Mouse (Mus musculus) ES-Bruce4 (cell line): ENCODE results near the gene Rin3. TPM values are rescaled to one million over a fixed set of nuclear protein-coding genes. Genes with fewer than 3 reads are reported as not detected.
A peak's percentile ranks its signal among the peaks of the same experiment; 100 is the strongest.

Source experiments
- H3K27ac ChIP-seq: 2 replicates; pipeline ENCODE4 v1.5.1; 2012; ENCODE audit warnings: low read length, inconsistent platforms; ENCODE audit not compliant: insufficient read depth
- H3K27me3 ChIP-seq: 2 replicates; pipeline ENCODE4 v1.6.1; 2012; ENCODE audit warnings: mild to moderate bottlenecking, low read length, inconsistent platforms; ENCODE audit not compliant: control insufficient read depth, poor library complexity, insufficient read depth, severe bottlenecking
- H3K36me3 ChIP-seq: 2 replicates; pipeline ENCODE4 v1.6.1; 2012; ENCODE audit warnings: inconsistent platforms, mild to moderate bottlenecking, low read length, moderate library complexity; ENCODE audit not compliant: control insufficient read depth, poor library complexity, insufficient read depth, severe bottlenecking
- H3K4me1 ChIP-seq: one replicate; pipeline ENCODE4 v1.8.1; 2011; ENCODE audit warnings: low read length; ENCODE audit not compliant: control insufficient read depth, insufficient read depth
- H3K4me3 ChIP-seq: 2 replicates; pipeline ENCODE4 v1.5.1; 2011; ENCODE audit warnings: low read depth, mild to moderate bottlenecking, low read length
- H3K9ac ChIP-seq: 2 replicates; pipeline ENCODE4 v1.6.1; 2012; ENCODE audit warnings: low read depth, mild to moderate bottlenecking, inconsistent platforms; ENCODE audit not compliant: poor library complexity, severe bottlenecking
- H3K9me3 ChIP-seq: replicated peaks from 2 replicates; pipeline ENCODE4 v1.6.1; 2012; ENCODE audit warnings: mild to moderate bottlenecking, low read length, inconsistent platforms; ENCODE audit not compliant: control insufficient read depth, poor library complexity, insufficient read depth, severe bottlenecking
- CTCF ChIP-seq: IDR thresholded peaks from one replicate; pipeline ENCODE4 v1.8.1; 2011; ENCODE audit warnings: low read depth, low read length
- EP300 ChIP-seq: IDR thresholded peaks from 2 replicates; pipeline ENCODE4 v1.6.1; 2011; ENCODE audit warnings: low read depth, low read length; ENCODE audit not compliant: insufficient read depth
- POLR2A ChIP-seq: IDR thresholded peaks from one replicate; pipeline ENCODE4 v1.8.1; 2011; ENCODE audit warnings: low read length; ENCODE audit not compliant: insufficient read depth
- polyA plus RNA-seq: library from polyadenylated mRNA; stranded (reverse); fragments of >200 nt; gene quantifications from 2 replicates; pipeline ENCODE4 v1.2.4, GENCODE M21; 2011; ENCODE audit warnings: low read depth; ENCODE audit not compliant: missing spikeins, insufficient read depth, insufficient read length

Rin3 gene
- polyA plus RNA-seq, result 8.2 and 8.7 TPM in 2 replicates

- Histone ChIP-seq H3K36me3 (no peaks in the 10 kb centered on the region), H3K4me3 (peak within 1 kb of the TSS; percentile 60), H3K27ac (no peak within 1 kb of the TSS), H3K27me3 (no peaks in the 10 kb centered on the region), H3K4me1 (no peaks in the 10 kb centered on the region), H3K9me3 (peaks cover 4% of the 10 kb centered on the region), H3K9ac (peak within 1 kb of the TSS; percentile 77)
- TF ChIP-seq CTCF (no peak), EP300 (no peak), POLR2A (no peak)
These were observed at the start of gene Rin3 for GRCm38 (mm10) chr12:102282763-102283482. Rin3 (plus strand) TSS chr12:102283048.

GRCm38 (mm10) chr12:102235551-102235950 is 47.3 kb upstream of the Rin3 start:
- TF ChIP-seq POLR2A (no peak), CTCF (no peak), EP300 (no peak)
- Histone ChIP-seq H3K27me3 (no peaks in the 10 kb centered on the region), H3K9me3 (no peaks in the 10 kb centered on the region), H3K4me1 (no peaks in the 10 kb centered on the region), H3K4me3 (no peak overlapping the region), H3K27ac (no peak overlapping the region), H3K36me3 (no peaks in the 10 kb centered on the region), H3K9ac (no peak overlapping the region)

GRCm38 (mm10) chr12:102236317-102236716 is 46.5 kb upstream of the Rin3 start:
- Histone ChIP-seq H3K9ac (no peak overlapping the region), H3K4me1 (no peaks in the 10 kb centered on the region), H3K27ac (no peak overlapping the region), H3K9me3 (no peaks in the 10 kb centered on the region), H3K4me3 (no peak overlapping the region), H3K36me3 (no peaks in the 10 kb centered on the region), H3K27me3 (no peaks in the 10 kb centered on the region)
- TF ChIP-seq POLR2A (no peak), EP300 (no peak), CTCF (no peak)

- Histone ChIP-seq H3K4me3 (no peak overlapping the region), H3K4me1 (no peaks in the 10 kb centered on the region), H3K27ac (no peak overlapping the region), H3K27me3 (no peaks in the 10 kb centered on the region), H3K36me3 (no peaks in the 10 kb centered on the region), H3K9ac (no peak overlapping the region), H3K9me3 (no peaks in the 10 kb centered on the region)
- no peak for TF ChIP-seq EP300
- TF ChIP-seq POLR2A, result no peak
- no peak for TF ChIP-seq CTCF
These were observed 40.6 kb upstream of the Rin3 start for GRCm38 (mm10) chr12:102242076-102242722.

GRCm38 (mm10) chr12:102243915-102244314 is 38.9 kb upstream of the Rin3 start:
- H3K27ac ChIP-seq, result no peak overlapping the region
- no peaks in the 10 kb centered on the region for H3K9me3 ChIP-seq
- TF ChIP-seq EP300 (no peak), POLR2A (no peak), CTCF (no peak)
- no peaks in the 10 kb centered on the region for H3K27me3 ChIP-seq
- no peak overlapping the region for H3K9ac ChIP-seq
- no peaks in the 10 kb centered on the region for H3K36me3 ChIP-seq
- no peak overlapping the region for H3K4me3 ChIP-seq
- H3K4me1 ChIP-seq, result no peaks in the 10 kb centered on the region

GRCm38 (mm10) chr12:102246226-102246625 is 36.6 kb upstream of the Rin3 start:
- no peaks in the 10 kb centered on the region for H3K36me3 ChIP-seq
- H3K27me3 ChIP-seq, result no peaks in the 10 kb centered on the region
- no peak overlapping the region for H3K4me3 ChIP-seq
- no peak overlapping the region for H3K27ac ChIP-seq
- no peaks in the 10 kb centered on the region for H3K4me1 ChIP-seq
- no peak overlapping the region for H3K9ac ChIP-seq
- no peaks in the 10 kb centered on the region for H3K9me3 ChIP-seq
- TF ChIP-seq CTCF (no peak), EP300 (no peak), POLR2A (no peak)
